Mouse (Mus musculus): ENCODE data around the gene Tex48. TPM values are rescaled to one million over a fixed set of nuclear protein-coding genes. Genes with fewer than 3 reads are reported as not detected.
A peak's percentile ranks its signal among the peaks of the same experiment; 100 is the strongest.

Gene Tex48
- polyA plus RNA-seq, 1 experiment from 2014 or later, result not detected

DNA sequence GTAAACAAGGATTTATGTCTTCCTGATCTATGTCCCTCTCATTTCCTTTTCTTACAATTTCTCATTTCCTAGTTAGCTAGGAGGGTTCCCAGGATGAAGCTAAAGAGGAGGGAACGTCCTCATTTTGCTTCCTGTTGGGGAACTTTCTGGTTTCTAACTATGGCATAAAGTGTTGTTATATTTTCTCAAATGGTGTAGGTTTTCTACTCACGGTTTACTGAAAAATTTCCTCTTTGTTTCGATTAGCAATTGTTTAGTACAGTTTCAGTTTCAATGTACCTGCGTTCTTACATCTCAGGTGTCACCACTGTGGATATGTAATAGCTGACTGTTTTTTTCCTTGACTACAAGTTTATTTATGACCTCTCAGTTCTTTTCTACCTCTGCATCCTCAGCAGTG, 31.7 kb downstream of the Tex48 start:
- H3K9ac ChIP-seq, result no peak overlapping the region
- H3K9me3 ChIP-seq (replicated peaks), result no peaks in the 10 kb centered on the region
- H3K4me1 ChIP-seq, result peaks cover 8% of the 10 kb centered on the region; the same call in 1 of the 2 replicates
- H3K4me2 ChIP-seq, result no peak overlapping the region
- WGBS (ENCODE audit: insufficient replicate concordance), result 51% methylated on average over 4 of the region's 4 CpGs
- no peak overlapping the region for H3K4me3 ChIP-seq
- H3K27ac ChIP-seq, result no peak overlapping the region
- H3K27me3 ChIP-seq (replicated peaks), result no peaks in the 10 kb centered on the region
- ATAC-seq, result no peak
- no peaks in the 10 kb centered on the region for H3K36me3 ChIP-seq

DNA sequence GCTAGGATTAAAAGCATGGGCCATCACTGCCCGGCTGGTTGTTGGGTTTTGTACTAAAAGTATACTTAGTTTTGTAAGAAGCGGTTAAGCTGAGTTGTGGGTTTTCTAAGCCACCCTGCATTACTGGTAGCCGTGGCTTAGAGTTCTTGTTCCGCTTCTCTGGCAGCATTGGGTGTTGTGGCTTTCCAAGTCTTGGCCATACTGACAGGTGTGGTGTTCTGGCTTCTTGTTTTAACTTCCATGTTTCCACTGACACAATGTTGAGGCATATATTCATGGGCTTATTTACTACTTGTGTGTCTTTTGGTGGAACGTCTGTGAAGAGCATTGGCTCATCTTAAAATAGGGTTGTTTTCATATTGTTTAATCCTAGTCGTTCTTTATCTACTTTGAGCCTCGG, 32.2 kb downstream of the Tex48 start:
- 41% methylated on average over 7 of the region's 7 CpGs for WGBS (ENCODE audit: insufficient replicate concordance)
- no peaks in the 10 kb centered on the region for H3K27me3 ChIP-seq (replicated peaks)
- ATAC-seq, result no peak

DNA sequence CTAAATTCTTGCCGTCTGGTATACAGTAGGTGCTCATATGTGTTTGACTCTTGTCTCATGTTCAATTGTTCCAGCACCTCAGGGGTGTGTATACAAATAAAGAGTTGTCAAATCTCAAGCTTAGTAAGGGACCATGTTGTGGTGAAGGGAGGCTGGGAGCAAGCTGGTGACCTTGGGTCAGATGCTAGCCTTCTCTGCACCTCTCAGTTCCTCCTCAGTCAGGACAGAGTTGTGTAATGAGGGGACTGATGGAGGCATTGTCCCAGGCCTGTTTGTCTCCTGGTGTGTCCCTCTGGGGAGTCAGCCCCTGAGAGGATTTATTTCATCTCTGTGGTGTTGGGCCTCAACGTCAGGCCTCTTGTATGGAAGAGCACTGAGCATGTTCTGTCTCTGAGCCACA, 36.0 kb downstream of the Tex48 start:
- ATAC-seq, result no peak
- no peak overlapping the region for H3K4me2 ChIP-seq
- H3K9ac ChIP-seq, result no peak overlapping the region
- no peak overlapping the region for H3K27ac ChIP-seq
- H3K4me1 ChIP-seq, result no peaks in the 10 kb centered on the region
- H3K36me3 ChIP-seq, result peaks cover 8% of the 10 kb centered on the region; the same call in 1 of the 2 replicates
- 65% methylated on average over 2 of the region's 2 CpGs for WGBS (ENCODE audit: insufficient replicate concordance)
- no peaks in the 10 kb centered on the region for H3K9me3 ChIP-seq (replicated peaks)
- no peak overlapping the region for H3K4me3 ChIP-seq
- no peaks in the 10 kb centered on the region for H3K27me3 ChIP-seq (replicated peaks)

More for the DNA sequence above, 32.2 kb downstream of the Tex48 start:
- Histone ChIP-seq H3K27ac (no peak overlapping the region), H3K4me2 (no peak overlapping the region), H3K36me3 (no peaks in the 10 kb centered on the region), H3K4me3 (no peak overlapping the region), H3K9me3 (replicated peaks) (no peaks in the 10 kb centered on the region), H3K9ac (no peak overlapping the region), H3K4me1 (peaks cover 3% of the 10 kb centered on the region; the same call in 1 of the 2 replicates)

DNA sequence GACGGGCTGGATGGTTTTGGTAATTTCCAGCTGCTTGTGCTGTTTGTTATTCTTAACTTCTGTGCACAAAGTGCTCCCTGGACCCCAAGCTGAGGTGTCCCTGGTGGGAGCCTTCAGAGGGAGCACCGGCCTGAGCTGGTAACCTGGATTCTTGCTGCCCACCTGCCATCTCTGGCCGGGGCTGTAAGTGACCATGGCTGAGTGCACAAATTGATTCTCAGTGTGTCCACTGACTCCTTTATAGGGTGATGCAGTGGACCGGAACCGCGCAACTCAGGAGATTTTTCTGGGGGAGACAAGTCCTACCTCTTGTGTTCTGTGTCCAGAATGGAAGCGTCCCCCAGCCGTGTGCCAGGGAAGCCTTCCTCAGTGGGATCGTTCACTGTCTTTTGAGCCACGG, 37.0 kb downstream of the Tex48 start:
- no peaks in the 10 kb centered on the region for H3K4me1 ChIP-seq
- no peak for ATAC-seq
- no peak overlapping the region for H3K9ac ChIP-seq
- no peak overlapping the region for H3K4me3 ChIP-seq
- no peaks in the 10 kb centered on the region for H3K27me3 ChIP-seq (replicated peaks)
- 87% methylated on average over 10 of the region's 10 CpGs for WGBS (ENCODE audit: insufficient replicate concordance)
- H3K9me3 ChIP-seq (replicated peaks), result no peaks in the 10 kb centered on the region
- H3K4me2 ChIP-seq, result no peak overlapping the region
- peaks cover 8% of the 10 kb centered on the region; the same call in 1 of the 2 replicates for H3K36me3 ChIP-seq
- H3K27ac ChIP-seq, result no peak overlapping the region

DNA sequence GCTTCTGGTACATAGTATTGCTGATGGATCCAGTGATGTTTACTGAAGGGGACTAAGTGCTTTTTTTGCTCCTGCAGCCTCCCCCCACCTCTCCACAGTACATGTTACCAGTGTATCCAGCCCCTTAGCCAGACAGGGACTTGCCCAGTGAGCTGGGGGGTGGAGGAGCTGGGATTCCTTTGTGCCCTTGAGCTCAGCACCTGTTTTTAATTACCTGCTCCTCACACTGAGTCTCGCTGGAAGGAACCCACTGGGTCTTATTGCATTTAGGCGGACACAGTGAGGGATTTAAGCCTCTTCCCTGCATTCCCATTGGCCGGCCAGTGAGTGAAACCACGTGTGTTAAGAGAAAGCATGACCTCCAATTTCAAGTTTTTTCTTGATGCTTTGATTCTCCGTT, 39.6 kb downstream of the Tex48 start:
- Histone ChIP-seq H3K4me3 (no peak overlapping the region), H3K27me3 (replicated peaks) (no peaks in the 10 kb centered on the region), H3K9ac (no peak overlapping the region), H3K4me1 (no peaks in the 10 kb centered on the region), H3K9me3 (replicated peaks) (0 out of 2 replicates have a peak, but pooled peaks cover 1% of the 10 kb centered on the region), H3K27ac (no peak overlapping the region), H3K4me2 (no peak overlapping the region), H3K36me3 (peaks cover 14% of the 10 kb centered on the region)
- 73% methylated on average over 5 of the region's 5 CpGs for WGBS (ENCODE audit: insufficient replicate concordance)
- no peak for ATAC-seq

DNA sequence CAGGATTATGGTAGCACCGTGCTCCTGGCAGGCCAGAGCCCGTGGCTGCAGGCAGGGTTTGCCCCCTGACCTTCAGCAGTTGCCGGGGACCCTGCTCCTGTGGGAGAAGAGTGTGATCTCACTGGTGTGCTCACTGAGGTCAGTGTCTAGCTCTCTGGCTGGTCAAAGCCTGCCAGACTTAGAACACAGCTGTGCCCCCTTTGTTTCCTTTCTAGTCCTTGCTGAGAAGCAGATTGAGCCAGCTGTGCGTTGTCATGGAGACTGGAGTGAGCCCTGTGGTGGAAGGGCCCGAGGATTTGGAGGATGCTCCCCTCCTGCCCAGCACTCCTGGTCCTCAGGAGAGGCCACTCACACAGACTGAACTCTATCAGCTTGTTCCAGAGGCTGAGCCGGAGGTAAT, 42.1 kb downstream of the Tex48 start:
- H3K4me1 ChIP-seq, result no peaks in the 10 kb centered on the region
- H3K36me3 ChIP-seq, result peaks cover 19% of the 10 kb centered on the region
- no peak overlapping the region for H3K27ac ChIP-seq
- H3K9ac ChIP-seq, result no peak overlapping the region
- H3K4me2 ChIP-seq, result no peak overlapping the region
- H3K4me3 ChIP-seq, result no peak overlapping the region
- no peaks in the 10 kb centered on the region for H3K27me3 ChIP-seq (replicated peaks)
- no peak for ATAC-seq
- 0 out of 2 replicates have a peak, but pooled peaks cover 4% of the 10 kb centered on the region for H3K9me3 ChIP-seq (replicated peaks)
- WGBS (ENCODE audit: insufficient replicate concordance), result 73% methylated on average over 6 of the region's 6 CpGs

DNA sequence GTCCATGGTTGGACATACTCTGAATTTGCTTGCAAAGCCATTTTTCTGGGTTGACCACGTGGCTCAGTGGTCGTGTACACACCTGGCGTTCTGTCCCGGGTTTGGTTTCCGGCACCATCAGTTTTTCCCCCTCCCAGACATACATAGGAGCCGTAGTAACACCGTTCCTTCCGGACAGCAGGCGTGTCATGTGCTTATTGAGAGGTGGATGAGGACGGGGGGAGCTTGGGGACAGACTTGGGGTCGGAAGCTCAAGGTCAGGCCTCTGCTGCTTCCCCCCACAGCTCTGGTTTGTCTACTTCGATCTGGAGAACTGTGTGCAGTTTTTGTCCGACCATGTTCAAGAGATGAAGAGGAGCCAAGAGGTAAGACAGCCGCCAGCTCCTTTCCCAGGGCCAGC, 42.6 kb downstream of the Tex48 start:
- Histone ChIP-seq H3K9ac (no peak overlapping the region), H3K27me3 (replicated peaks) (no peaks in the 10 kb centered on the region), H3K9me3 (replicated peaks) (0 out of 2 replicates have a peak, but pooled peaks cover 4% of the 10 kb centered on the region), H3K4me2 (no peak overlapping the region), H3K4me3 (no peak overlapping the region), H3K36me3 (peaks cover 19% of the 10 kb centered on the region), H3K4me1 (no peaks in the 10 kb centered on the region), H3K27ac (no peak overlapping the region)
- ATAC-seq, result no peak
- 80% methylated on average over 14 of the region's 14 CpGs for WGBS (ENCODE audit: insufficient replicate concordance)

DNA sequence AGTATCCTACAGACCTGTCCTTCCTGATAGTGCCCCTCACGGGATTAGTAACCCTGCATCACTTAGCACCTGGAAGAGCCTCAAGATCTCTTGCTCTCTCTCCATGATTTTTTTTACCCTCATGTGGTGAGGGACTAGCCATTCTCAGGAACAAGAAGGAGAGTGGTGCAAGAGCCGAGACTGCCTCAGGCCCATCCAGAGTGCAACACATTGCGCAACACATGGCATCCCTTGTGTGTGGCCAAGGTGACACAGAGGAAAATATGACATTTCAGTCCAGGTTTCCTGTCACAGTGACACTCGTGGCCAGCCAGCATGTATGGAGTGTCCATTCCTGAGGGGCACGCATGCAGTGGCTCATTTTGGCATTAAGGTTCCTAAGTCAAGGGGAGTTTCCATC, 49.6 kb downstream of the Tex48 start:
- no peak overlapping the region for H3K9ac ChIP-seq
- no peaks in the 10 kb centered on the region; the same call in 1 of the 2 replicates for H3K4me1 ChIP-seq
- H3K9me3 ChIP-seq (replicated peaks), result 0 out of 2 replicates have a peak, but pooled peaks cover 3% of the 10 kb centered on the region
- no peak for ATAC-seq
- no peak overlapping the region for H3K27ac ChIP-seq
- H3K36me3 ChIP-seq, result peaks cover 42% of the 10 kb centered on the region
- no peak overlapping the region for H3K4me3 ChIP-seq
- no peak overlapping the region for H3K4me2 ChIP-seq
- WGBS (ENCODE audit: insufficient replicate concordance), result 72% methylated on average over 5 of the region's 5 CpGs
- no peaks in the 10 kb centered on the region for H3K27me3 ChIP-seq (replicated peaks)

DNA sequence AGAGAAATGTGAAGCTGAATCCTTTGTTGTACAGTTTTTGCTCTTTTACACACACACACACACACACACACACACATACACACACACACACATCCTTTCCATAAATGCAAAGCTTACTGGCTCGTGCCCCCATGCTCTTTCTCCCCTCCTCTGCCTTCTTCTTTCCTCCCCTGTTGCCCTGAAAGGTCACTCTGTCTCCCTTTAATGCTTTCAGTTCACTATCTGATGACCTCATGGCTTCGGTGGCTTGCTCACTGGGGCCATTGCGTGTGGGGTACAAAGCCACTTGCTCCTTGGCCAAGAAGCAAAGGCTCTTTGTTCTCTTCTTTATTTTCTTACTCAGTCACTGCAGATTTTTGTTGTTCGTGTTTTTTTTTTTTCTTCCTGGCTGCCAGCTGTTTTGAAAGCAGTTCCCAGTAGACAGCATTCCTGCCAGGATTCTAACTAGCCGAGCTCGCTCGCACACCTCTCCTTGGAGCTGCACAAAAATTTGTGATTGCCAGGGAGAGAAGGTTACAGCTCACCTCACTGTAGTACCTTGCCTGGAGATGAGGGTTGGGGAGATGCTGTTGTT, 51.9 kb downstream of the Tex48 start:
- WGBS (ENCODE audit: insufficient replicate concordance), result 78% methylated on average over 7 of the region's 7 CpGs
- H3K4me1 ChIP-seq, result no peaks in the 10 kb centered on the region; the same call in 1 of the 2 replicates
- no peaks in the 10 kb centered on the region for H3K9me3 ChIP-seq (replicated peaks)
- H3K27ac ChIP-seq, result no peak overlapping the region
- H3K4me2 ChIP-seq, result no peak overlapping the region
- H3K9ac ChIP-seq, result no peak overlapping the region
- ATAC-seq, result no peak
- peaks cover 49% of the 10 kb centered on the region for H3K36me3 ChIP-seq
- H3K27me3 ChIP-seq (replicated peaks), result no peaks in the 10 kb centered on the region
- H3K4me3 ChIP-seq, result no peak overlapping the region

DNA sequence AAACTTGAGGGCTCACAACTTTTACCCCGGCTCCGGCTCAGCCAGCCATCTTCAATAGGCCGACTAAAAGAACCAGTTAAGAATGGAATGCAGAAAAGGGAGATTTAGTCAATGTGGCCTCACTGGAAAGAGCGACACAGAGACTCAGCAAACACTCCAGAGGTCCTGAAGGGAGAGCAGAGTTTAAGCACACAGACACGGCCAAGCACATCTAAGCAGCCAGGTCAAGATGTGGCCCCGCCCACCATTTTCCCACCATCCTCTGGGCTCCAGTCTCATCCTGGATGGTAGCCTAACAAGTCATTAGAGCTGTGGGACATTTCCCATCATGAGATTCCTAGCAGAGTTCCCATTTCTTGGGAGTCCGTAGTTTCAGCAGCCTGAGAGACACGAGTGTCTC, 52.9 kb downstream of the Tex48 start:
- no peaks in the 10 kb centered on the region for H3K27me3 ChIP-seq (replicated peaks)
- 71% methylated on average over 8 of the region's 8 CpGs for WGBS (ENCODE audit: insufficient replicate concordance)
- H3K4me1 ChIP-seq, result no peaks in the 10 kb centered on the region; the same call in 1 of the 2 replicates
- no peak overlapping the region for H3K9ac ChIP-seq
- H3K9me3 ChIP-seq (replicated peaks), result no peaks in the 10 kb centered on the region
- no peak for ATAC-seq
- peaks cover 49% of the 10 kb centered on the region for H3K36me3 ChIP-seq
- no peak overlapping the region for H3K4me3 ChIP-seq
- no peak overlapping the region for H3K27ac ChIP-seq
- no peak overlapping the region for H3K4me2 ChIP-seq

DNA sequence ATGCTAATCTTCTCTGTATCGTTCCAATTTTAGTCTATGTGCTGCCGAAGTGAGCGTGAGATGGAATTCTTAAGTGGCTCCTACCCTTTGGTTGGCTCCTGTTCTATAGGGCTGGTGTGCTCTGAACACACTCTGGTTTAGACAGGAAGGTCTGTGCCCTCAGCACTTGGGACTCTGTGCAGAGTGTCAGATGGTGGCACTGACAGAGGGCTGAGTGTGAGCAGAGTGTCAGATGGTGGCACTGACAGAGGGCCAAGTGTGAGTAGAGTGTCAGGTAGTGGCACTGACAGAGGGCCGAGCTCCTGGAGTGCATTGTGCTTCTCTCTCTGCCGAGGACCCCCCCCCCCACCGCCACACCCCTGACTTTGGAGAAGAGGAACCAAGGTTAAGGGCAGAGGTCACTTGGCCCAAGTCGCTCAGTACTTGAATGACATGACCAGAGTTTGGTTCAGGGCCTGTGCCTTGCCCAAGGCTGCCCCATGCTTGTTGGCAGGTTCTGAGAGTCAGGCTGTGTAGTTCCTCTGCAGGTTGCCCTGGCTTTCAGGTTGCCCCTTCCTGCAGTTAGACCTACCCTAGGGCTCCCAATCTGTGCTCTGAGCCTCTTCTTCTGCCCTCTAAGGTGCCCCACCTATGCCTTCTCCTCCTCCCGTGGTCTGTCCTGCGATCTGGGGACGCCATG, 54.4 kb downstream of the Tex48 start:
- 67% methylated on average over 10 of the region's 10 CpGs for WGBS (ENCODE audit: insufficient replicate concordance)
- no peak overlapping the region for H3K9ac ChIP-seq
- H3K4me2 ChIP-seq, result no peak overlapping the region
- no peaks in the 10 kb centered on the region for H3K9me3 ChIP-seq (replicated peaks)
- no peak overlapping the region for H3K4me3 ChIP-seq
- H3K27me3 ChIP-seq (replicated peaks), result no peaks in the 10 kb centered on the region
- H3K36me3 ChIP-seq, result peaks cover 46% of the 10 kb centered on the region
- H3K4me1 ChIP-seq, result no peaks in the 10 kb centered on the region; the same call in 1 of the 2 replicates
- no peak overlapping the region for H3K27ac ChIP-seq
- 0 out of 2 replicates have a peak, but pooled peaks have one; percentile 18 for ATAC-seq

DNA sequence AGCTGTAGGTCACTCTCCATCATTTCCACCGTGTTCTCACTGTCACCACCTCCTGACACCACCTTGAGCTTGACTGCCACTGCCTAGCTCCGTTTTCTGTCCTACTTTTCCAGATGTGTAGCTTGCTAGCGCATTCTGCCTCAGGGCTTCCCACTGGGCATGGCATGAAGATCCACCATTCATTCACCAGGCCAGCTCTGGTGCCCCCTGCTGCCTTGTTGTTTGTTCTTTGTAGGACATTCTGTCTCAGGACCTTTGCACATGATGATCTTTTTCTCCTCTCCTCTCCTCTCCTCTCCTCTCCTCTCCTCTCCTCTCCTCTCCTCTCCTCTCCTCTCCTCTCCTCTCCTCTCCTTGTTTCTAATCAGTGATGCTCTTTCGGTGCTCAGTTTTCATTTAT, 59.5 kb downstream of the Tex48 start:
- Histone ChIP-seq H3K4me1 (peaks cover 41% of the 10 kb centered on the region), H3K4me2 (no peak overlapping the region), H3K27ac (no peak overlapping the region), H3K9ac (no peak overlapping the region), H3K9me3 (replicated peaks) (no peaks in the 10 kb centered on the region), H3K4me3 (no peak overlapping the region), H3K36me3 (peaks cover 24% of the 10 kb centered on the region), H3K27me3 (replicated peaks) (no peaks in the 10 kb centered on the region)
- WGBS (ENCODE audit: insufficient replicate concordance), result 71% methylated on average over 4 of the region's 4 CpGs
- no peak for ATAC-seq
